Comparison of ENCODE assay signal across 14 mouse cellular contexts in the genomic region with DNA sequence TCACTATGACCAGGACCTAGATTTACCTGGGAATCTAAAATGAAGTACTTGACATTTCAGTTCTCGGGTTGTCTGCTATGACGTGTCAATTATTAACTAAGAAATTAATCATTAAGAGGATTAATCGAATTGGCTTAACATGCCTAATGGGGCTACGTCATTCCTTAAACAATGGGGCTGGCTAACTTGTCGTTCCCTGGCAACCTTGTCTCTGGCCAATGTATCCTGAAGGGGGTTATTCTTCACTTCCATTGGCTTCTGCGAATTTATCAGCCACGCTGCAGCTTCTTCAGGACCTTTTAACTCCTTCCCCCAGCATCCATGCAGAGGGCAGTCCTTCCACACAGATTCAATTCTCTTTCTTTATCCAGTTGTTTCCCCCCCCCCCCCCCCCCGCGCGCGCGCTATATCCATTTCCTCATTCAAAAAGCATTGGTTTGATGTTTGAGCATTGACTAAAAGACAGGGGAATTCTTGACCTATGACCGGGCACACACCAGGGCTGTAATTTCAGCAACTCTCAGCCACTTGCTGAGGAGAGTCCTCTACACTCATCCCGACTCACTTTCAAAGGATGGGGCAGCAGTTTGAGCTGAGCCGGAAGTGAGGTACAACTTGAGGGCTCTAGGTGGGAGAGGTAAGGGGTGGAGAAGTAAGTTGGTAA.
A peak's percentile ranks its signal among the peaks of the same experiment; 100 is the strongest.
DNase-seq lines count a peak whose midpoint lies in the region; ATAC-seq and TF ChIP-seq lines count a peak whose summit lies in the region.
"Had no signal": no experiment of that assay in that cellular context is flagged by ENCODE, and none has a peak within 500 bp of the region (broad histone marks: within the 10 kb centered on the region; RNA-seq: fewer than 3 reads in every experiment).

No protein-coding gene starts in this region.

- H3K4me2 ChIP-seq in intestine, postnatal 0 days (replicated peaks; ENCODE audit: low read depth), result peak overlapping the region; percentile 44
- no peak overlapping the region for H3K4me2 ChIP-seq in stomach, embryonic 14.5 days (replicated peaks; ENCODE audit: low read depth, low read length)
- no peak overlapping the region for H3K4me2 ChIP-seq in hindbrain, embryonic 11.5 days (replicated peaks; ENCODE audit: low read depth, low read length)
- H3K4me2 ChIP-seq: midbrain, embryonic 13.5 days; neural tube, embryonic 13.5 days had no signal

- no peak for TF ChIP-seq CTCF in liver, adult 2 months (IDR thresholded peaks at IDR 0.05; ENCODE audit: low read depth, low read length)
- no peak for TF ChIP-seq CTCF in intestine, postnatal 0 days (IDR thresholded peaks at IDR 0.05; ENCODE audit: low read depth)

- no peaks in the 10 kb centered on the region for H3K27me3 ChIP-seq in liver, adult 2 months (ENCODE audit: control insufficient read depth, insufficient read depth, low read length)
- no peaks in the 10 kb centered on the region for H3K27me3 ChIP-seq in intestine, postnatal 0 days (replicated peaks; ENCODE audit: control insufficient read depth, insufficient read depth, low read length)
- H3K27me3 ChIP-seq in stomach, embryonic 14.5 days (ENCODE audit: control insufficient read depth, insufficient read depth, low read length), result no peaks in the 10 kb centered on the region
- H3K27me3 ChIP-seq in hindbrain, embryonic 11.5 days (ENCODE audit: control insufficient read depth, insufficient read depth, low read length), result no peaks in the 10 kb centered on the region
- H3K27me3 ChIP-seq: CH12.LX; midbrain, embryonic 13.5 days; neural tube, embryonic 13.5 days had no signal

- no peaks in the 10 kb centered on the region for H3K36me3 ChIP-seq in liver, adult 2 months (ENCODE audit: control insufficient read depth, insufficient read depth, low read length)
- no peaks in the 10 kb centered on the region for H3K36me3 ChIP-seq in intestine, postnatal 0 days (ENCODE audit: control insufficient read depth, insufficient read depth)
- H3K36me3 ChIP-seq in stomach, embryonic 14.5 days (ENCODE audit: control insufficient read depth, insufficient read depth, low read length), result no peaks in the 10 kb centered on the region
- H3K36me3 ChIP-seq in hindbrain, embryonic 11.5 days (ENCODE audit: control insufficient read depth, insufficient read depth, low read length), result no peaks in the 10 kb centered on the region
- H3K36me3 ChIP-seq: midbrain, embryonic 13.5 days; neural tube, embryonic 13.5 days had no signal

- ATAC-seq in intestine, postnatal 0 days, result peak; percentile 72
- ATAC-seq in stomach, embryonic 14.5 days (ENCODE audit: insufficient number of reproducible peaks, insufficient read depth, low FRiP score, low read depth), result peak; percentile 77
- ATAC-seq in hindbrain, embryonic 11.5 days (ENCODE audit: low FRiP score), result no peak
- ATAC-seq in CD4-positive, CD25-positive, alpha-beta regulatory T cell, adult 4 months, result no peak
- ATAC-seq: midbrain, embryonic 13.5 days had no signal

- 25% methylated on average over 15 of the region's 15 CpGs for WGBS in liver, adult 2 months
- 47% methylated on average over 15 of the region's 15 CpGs for WGBS in intestine, postnatal 0 days
- 60% methylated on average over 15 of the region's 15 CpGs for WGBS in stomach, embryonic 14.5 days
- WGBS in hindbrain, embryonic 11.5 days, result 62% methylated on average over 15 of the region's 15 CpGs

- peak overlapping the region; percentile 94 for H3K27ac ChIP-seq in liver, adult 2 months (replicated peaks; ENCODE audit: insufficient read depth, low read depth, low read length)
- H3K27ac ChIP-seq in intestine, postnatal 0 days (ENCODE audit: low read depth, low read length), result peak overlapping the region; percentile 21; the same call in 1 of the 2 replicates
- H3K27ac ChIP-seq in stomach, embryonic 14.5 days (ENCODE audit: low read length), result peak overlapping the region; percentile 63; the same call in 1 of the 2 replicates
- no peak overlapping the region for H3K27ac ChIP-seq in hindbrain, embryonic 11.5 days (ENCODE audit: low read depth, low read length)
- H3K27ac ChIP-seq: midbrain, embryonic 13.5 days; neural tube, embryonic 13.5 days had no signal

- peak overlapping the region; percentile 71 for H3K9ac ChIP-seq in liver, adult 2 months (ENCODE audit: low read depth, low read length)
- no peak overlapping the region for H3K9ac ChIP-seq in intestine, postnatal 0 days (ENCODE audit: low read depth, low read length)
- no peak overlapping the region for H3K9ac ChIP-seq in stomach, embryonic 14.5 days (replicated peaks; ENCODE audit: low read depth, low read length)
- no peak overlapping the region for H3K9ac ChIP-seq in hindbrain, embryonic 11.5 days (ENCODE audit: low read depth, low read length)
- H3K9ac ChIP-seq: midbrain, embryonic 13.5 days; neural tube, embryonic 13.5 days had no signal

- H3K79me2 ChIP-seq in liver, adult 2 months (ENCODE audit: control insufficient read depth, insufficient read depth, low read length), result no peaks in the 10 kb centered on the region

- H3K4me1 ChIP-seq in liver, adult 2 months (ENCODE audit: control insufficient read depth, insufficient read depth, low read length), result peaks cover 20% of the 10 kb centered on the region
- no peaks in the 10 kb centered on the region for H3K4me1 ChIP-seq in intestine, postnatal 0 days (replicated peaks; ENCODE audit: control insufficient read depth, insufficient read depth, low read length)
- H3K4me1 ChIP-seq in stomach, embryonic 14.5 days (ENCODE audit: control insufficient read depth, insufficient read depth, low read length), result no peaks in the 10 kb centered on the region; the same call in 1 of the 2 replicates
- H3K4me1 ChIP-seq in hindbrain, embryonic 11.5 days (replicated peaks; ENCODE audit: control insufficient read depth, insufficient read depth, low read length), result no peaks in the 10 kb centered on the region

- no peaks in the 10 kb centered on the region for H3K9me3 ChIP-seq in intestine, postnatal 0 days (ENCODE audit: control insufficient read depth)
- H3K9me3 ChIP-seq in stomach, embryonic 14.5 days (ENCODE audit: control insufficient read depth, low read depth, low read length), result no peaks in the 10 kb centered on the region
- H3K9me3 ChIP-seq in hindbrain, embryonic 11.5 days (ENCODE audit: control insufficient read depth, low read length), result no peaks in the 10 kb centered on the region
- H3K9me3 ChIP-seq: midbrain, embryonic 13.5 days; neural tube, embryonic 13.5 days had no signal

- peak overlapping the region; percentile 10 for H3K4me3 ChIP-seq in liver, adult 2 months (ENCODE audit: insufficient read depth, low read depth, low read length)
- H3K4me3 ChIP-seq in intestine, postnatal 0 days (ENCODE audit: low read depth, low read length), result 0 out of 2 replicates have a peak overlapping the region, but pooled peaks have one; percentile 5
- no peak overlapping the region for H3K4me3 ChIP-seq in stomach, embryonic 14.5 days (ENCODE audit: low read depth, low read length)
- no peak overlapping the region for H3K4me3 ChIP-seq in hindbrain, embryonic 11.5 days (ENCODE audit: low read depth, low read length)
- H3K4me3 ChIP-seq: midbrain, embryonic 13.5 days; neural tube, embryonic 13.5 days had no signal

- peak; percentile 97 for DNase-seq in liver, adult 2 months (ENCODE audit: extremely low read depth, low read depth, low spot score)
- no peak for DNase-seq in liver
- peak; percentile 47 for DNase-seq in kidney, postnatal 10 days
- DNase-seq in hindbrain, embryonic 11.5 days (ENCODE audit: low spot score), result no peak
- no peak for DNase-seq in spleen, adult 12 weeks (ENCODE audit: low spot score)
- DNase-seq: cerebellum, adult 11 months; lung, postnatal 36 days; right cerebral cortex, postnatal 25 days had no signal

- no peak for TF ChIP-seq POLR2A in liver, adult 2 months (IDR thresholded peaks at IDR 0.05; ENCODE audit: extremely low read depth, insufficient read depth, low read length)

Comparison
In these comparisons a context has a peak if more than half of its experiments do, and no peak if none do; other contexts are left out.
1. DNase-seq: peak in liver, adult 2 months (single experiment) and kidney, postnatal 10 days (single experiment); none in liver (single experiment), hindbrain, embryonic 11.5 days (single experiment) and spleen, adult 12 weeks (single experiment).
2. H3K4me3 ChIP-seq: peak in liver, adult 2 months (single experiment) and intestine, postnatal 0 days (single experiment); none in stomach, embryonic 14.5 days (single experiment) and hindbrain, embryonic 11.5 days (single experiment).
3. ATAC-seq: peak in intestine, postnatal 0 days (single experiment) and stomach, embryonic 14.5 days (single experiment); none in hindbrain, embryonic 11.5 days (single experiment) and CD4-positive, CD25-positive, alpha-beta regulatory T cell, adult 4 months (single experiment).